Mouse (Mus musculus) cerebellum, adult 2 months (tissue): ENCODE data around the gene Isg20l2. TPM values are rescaled to one million over a fixed set of nuclear protein-coding genes. Genes with fewer than 3 reads are reported as not detected.

Experiments
- DNase-seq, 2 experiments: peaks; one replicate each; pipeline ENCODE4 v3.0.0; 2021
- H3K27ac ChIP-seq: fragments of 200-500 bp; 2 replicates; pipeline ENCODE4 v1.5.1; 2012; ENCODE audit warnings: low read length, control low read depth, inconsistent platforms; ENCODE audit not compliant: insufficient read depth
- H3K27me3 ChIP-seq: fragments of 200-500 bp; 2 replicates; pipeline ENCODE4 v1.6.1; 2012; ENCODE audit warnings: inconsistent platforms, mild to moderate bottlenecking, low read length, moderate library complexity; ENCODE audit not compliant: control insufficient read depth, insufficient read depth
- H3K4me1 ChIP-seq: fragments of 200-500 bp; 2 replicates; pipeline ENCODE4 v1.6.1; 2011; ENCODE audit warnings: low read length; ENCODE audit not compliant: control insufficient read depth, insufficient read depth
- H3K4me3 ChIP-seq: fragments of 200-500 bp; replicated peaks from 2 replicates; pipeline ENCODE3; 2011; ENCODE audit warnings: mild to moderate bottlenecking, low read depth, low read length, control low read depth; ENCODE audit not compliant: insufficient read depth
- CTCF ChIP-seq: fragments of 200-500 bp; IDR thresholded peaks from 2 replicates; pipeline ENCODE4 v1.5.1; 2011; ENCODE audit warnings: low read depth, mild to moderate bottlenecking, control low read depth, low read length, moderate library complexity, borderline replicate concordance; ENCODE audit not compliant: insufficient read depth
- POLR2A ChIP-seq: fragments of 200-500 bp; IDR thresholded peaks from 2 replicates; pipeline ENCODE4 v1.6.1; 2011; ENCODE audit warnings: low read length, control low read depth, borderline replicate concordance; ENCODE audit not compliant: insufficient read depth
- WGBS: fragments of 180-500 bp; shearing (Covaris S2); methylation state at CpG from one replicate; pipeline ENCODE4 v1.1.7; 2018; 5-methylcytosine and 5-hydroxymethylcytosine counted together
- polyA plus RNA-seq: library from polyadenylated mRNA; depleted of rRNA; stranded (reverse); fragments of >200 nt; gene quantifications from 2 replicates; pipeline ENCODE4 v1.2.3, GENCODE M21; 2012

The Isg20l2 gene
- polyA plus RNA-seq, 1 experiment, result 15.2 TPM

DNA sequence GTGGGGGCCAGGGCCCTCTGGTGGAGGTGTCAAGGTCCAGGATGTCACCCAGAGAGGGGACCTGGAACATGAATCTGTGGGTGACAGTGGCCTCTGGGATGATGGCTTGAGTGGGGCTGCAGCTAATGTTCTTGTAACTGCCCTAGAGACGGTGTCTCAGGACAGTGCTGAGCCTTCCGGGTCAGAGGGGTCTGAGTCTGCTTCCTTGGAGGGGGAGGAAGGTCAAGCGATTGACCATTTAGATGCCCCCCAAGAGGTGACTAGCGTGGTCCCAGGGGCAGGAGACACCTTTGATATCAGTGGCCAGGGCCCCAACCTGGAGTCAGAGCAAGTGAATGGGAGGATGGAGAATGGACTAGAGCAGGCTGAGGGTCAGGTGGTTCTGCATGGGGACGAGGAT lies 49.4 kb downstream of the Isg20l2 start:
- Histone ChIP-seq H3K27me3 (no peaks in the 10 kb centered on the region), H3K4me1 (no peaks in the 10 kb centered on the region), H3K4me3 (no peak overlapping the region), H3K27ac (no peak overlapping the region)
- no peak for TF ChIP-seq POLR2A
- no peak for TF ChIP-seq CTCF
- 86% methylated on average over 5 of the region's 5 CpGs for WGBS
- DNase-seq, result no peak

DNA sequence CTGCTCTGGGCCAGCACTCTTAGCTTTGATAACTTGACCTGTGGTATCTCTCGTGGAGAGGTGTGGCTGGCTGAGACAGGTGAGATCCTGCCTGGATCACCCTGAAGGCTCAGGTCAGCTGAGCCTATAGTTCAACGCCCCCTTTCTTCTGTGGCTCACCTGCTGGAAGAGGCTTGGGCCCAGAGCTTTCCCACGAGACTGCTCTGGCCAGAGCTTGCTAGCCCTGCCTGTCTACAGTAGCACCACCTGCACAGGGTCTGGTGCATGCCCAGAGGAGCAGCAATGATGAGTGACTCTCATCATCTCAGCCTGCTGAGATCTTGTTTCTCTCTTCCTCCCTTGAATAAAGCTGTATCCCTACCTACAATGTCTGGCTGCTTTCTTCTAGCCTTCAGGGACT lies 50.0 kb downstream of the Isg20l2 start:
- Histone ChIP-seq H3K4me1 (no peaks in the 10 kb centered on the region), H3K27ac (no peak overlapping the region), H3K4me3 (no peak overlapping the region), H3K27me3 (no peaks in the 10 kb centered on the region)
- DNase-seq, result no peak
- WGBS, result 64% methylated on average over 3 of the region's 3 CpGs
- TF ChIP-seq POLR2A (no peak), CTCF (no peak)

DNA sequence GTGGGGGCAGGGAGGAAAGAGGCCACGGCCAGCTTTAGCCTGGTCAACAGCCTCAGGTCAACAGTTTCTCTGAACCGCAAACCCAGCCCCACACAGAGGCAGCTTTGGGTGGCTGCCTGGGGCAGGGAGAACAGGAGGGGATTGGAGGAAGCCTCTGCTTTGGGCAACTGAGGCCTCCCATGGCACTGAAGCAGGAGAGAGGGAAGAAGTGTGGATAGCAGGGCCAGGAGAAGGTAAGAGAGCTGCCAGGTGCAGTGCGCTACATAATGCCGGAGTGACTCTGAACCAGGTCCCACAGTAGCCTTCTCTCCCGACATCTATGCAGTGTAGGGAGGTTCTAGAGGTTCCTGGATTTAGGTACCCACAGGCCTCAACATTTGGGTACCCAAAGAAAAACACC lies 50.6 kb downstream of the Isg20l2 start:
- H3K27ac ChIP-seq, result no peak overlapping the region
- H3K4me3 ChIP-seq, result no peak overlapping the region
- 75% methylated on average over 5 of the region's 5 CpGs for WGBS
- TF ChIP-seq CTCF (no peak), POLR2A (no peak)
- H3K27me3 ChIP-seq, result no peaks in the 10 kb centered on the region
- no peak for DNase-seq
- 0 out of 2 replicates have a peak, but pooled peaks cover 2% of the 10 kb centered on the region for H3K4me1 ChIP-seq

DNA sequence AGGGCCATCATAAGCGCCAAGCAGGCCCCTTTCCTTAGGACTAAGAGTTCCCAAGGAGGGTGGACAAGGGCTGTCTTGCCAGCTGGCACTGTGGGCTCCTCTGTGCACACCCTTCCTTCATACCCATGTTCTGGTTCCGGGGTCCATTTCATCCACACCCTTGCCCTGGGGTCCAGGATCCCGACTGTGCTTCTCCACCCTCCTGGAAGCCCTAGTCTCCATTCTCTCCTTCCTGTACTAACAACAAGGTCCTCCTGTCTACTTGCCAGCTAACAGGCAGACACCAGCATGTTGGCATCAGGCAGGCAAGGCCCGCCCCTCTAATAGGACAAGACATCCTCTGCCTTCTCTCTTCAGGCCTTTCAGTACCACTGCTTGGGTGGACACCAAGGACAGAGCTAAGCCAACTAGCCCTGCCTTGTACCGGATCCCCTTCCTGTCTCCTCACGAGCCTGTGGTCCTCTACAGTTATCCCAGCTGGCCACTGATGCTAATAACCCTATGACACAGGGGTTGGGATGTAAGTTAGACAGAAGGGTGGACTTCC lies 51.2 kb downstream of the Isg20l2 start:
- DNase-seq, result no peak
- WGBS, result 67% methylated on average over 6 of the region's 6 CpGs
- H3K4me1 ChIP-seq, result 0 out of 2 replicates have a peak, but pooled peaks cover 3% of the 10 kb centered on the region
- H3K27me3 ChIP-seq, result no peaks in the 10 kb centered on the region
- H3K27ac ChIP-seq, result no peak overlapping the region
- TF ChIP-seq POLR2A (no peak), CTCF (no peak)
- H3K4me3 ChIP-seq, result no peak overlapping the region

DNA sequence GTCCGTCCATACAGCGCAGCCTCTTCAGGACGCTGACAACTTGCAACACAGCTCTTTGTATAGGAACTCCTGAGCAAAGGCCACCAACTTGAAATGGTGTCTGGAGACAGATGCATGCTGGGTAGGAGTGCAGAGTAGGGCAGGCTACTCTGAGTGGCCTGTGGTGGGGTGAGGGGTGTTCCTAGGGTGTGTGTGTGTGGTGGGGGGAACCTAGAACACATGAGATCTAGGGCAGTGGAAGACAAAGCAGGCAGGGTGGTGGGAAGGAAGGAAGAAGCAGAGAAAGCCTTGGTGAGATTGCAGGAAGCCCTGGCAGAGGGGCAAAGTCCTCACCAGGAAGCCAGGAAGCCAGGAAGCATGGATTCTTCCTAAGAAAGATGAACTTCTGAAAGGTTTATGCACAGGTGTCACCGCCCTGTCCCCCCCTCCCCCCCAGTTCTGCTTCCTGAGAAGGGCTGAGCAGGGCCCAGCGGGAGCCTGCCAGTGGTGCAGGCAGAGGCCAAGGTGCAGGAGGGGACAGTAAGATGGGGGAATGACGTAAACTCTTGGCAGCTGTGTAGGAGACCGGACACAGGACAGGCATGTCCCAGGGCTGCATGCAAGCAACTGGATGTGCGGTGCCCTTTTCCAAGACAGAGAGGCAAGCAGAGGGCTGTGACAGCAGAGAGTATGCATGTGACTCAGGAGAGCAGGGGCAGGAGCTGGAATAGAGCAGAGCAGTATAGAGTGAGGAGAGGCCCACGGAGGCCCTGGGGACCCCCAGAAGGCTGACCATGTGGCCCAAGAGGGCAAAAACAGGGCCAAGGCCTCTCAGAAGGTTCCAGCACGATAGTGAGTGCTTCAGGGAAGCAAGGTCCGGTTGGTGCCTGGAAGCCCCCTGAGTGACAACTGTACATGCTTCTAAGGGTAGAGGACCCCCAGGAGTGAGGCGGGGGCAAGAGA lies 52.1 kb downstream of the Isg20l2 start:
- no peak overlapping the region for H3K27ac ChIP-seq
- 51% methylated on average over 12 of the region's 12 CpGs for WGBS
- no peak for DNase-seq
- H3K27me3 ChIP-seq, result no peaks in the 10 kb centered on the region
- TF ChIP-seq CTCF (no peak), POLR2A (no peak)
- no peak overlapping the region for H3K4me3 ChIP-seq
- H3K4me1 ChIP-seq, result peaks cover 9% of the 10 kb centered on the region; the same call in 1 of the 2 replicates

DNA sequence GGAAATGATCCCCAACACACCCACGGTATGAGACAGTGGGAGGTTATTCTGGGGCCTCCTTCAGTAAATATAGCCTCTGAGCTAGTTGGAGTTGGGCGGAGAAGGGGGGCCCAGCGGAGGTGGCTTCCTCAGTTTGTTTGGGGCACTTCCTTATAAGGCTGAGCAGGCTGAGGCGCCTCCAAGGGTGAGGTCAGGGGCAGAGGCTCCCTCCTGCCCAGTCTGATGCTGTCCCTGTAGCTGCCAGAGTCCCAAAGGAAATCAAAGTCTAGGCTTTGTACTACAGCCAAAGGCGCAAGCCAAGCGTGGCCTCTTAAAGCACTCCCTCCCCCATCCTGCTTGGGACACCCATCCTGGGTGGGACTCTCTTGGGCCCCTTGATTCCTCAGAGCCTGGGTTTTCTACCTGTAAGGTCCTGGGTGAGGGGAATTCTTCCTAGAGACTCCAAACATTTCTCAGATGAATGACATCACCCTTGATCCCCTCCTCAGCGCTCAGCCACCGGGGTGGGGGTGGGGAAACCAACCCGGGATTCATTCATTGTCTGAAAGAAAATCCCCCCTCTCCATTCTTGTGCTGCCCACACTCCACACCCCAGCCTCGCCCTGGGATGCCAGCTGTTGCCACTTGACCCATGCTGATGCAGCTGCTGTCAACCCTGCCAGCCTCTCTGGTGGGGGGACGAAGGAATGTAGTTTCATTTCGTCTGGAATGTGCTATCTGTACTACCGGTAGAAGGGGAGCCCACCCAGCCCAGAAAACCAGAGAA lies 52.9 kb downstream of the Isg20l2 start:
- Histone ChIP-seq H3K27ac (no peak overlapping the region), H3K4me3 (no peak overlapping the region), H3K27me3 (no peaks in the 10 kb centered on the region), H3K4me1 (peaks cover 11% of the 10 kb centered on the region)
- WGBS, result 25% methylated on average over 13 of the region's 13 CpGs
- no peak for DNase-seq
- no peak for TF ChIP-seq CTCF
- no peak for TF ChIP-seq POLR2A

DNA sequence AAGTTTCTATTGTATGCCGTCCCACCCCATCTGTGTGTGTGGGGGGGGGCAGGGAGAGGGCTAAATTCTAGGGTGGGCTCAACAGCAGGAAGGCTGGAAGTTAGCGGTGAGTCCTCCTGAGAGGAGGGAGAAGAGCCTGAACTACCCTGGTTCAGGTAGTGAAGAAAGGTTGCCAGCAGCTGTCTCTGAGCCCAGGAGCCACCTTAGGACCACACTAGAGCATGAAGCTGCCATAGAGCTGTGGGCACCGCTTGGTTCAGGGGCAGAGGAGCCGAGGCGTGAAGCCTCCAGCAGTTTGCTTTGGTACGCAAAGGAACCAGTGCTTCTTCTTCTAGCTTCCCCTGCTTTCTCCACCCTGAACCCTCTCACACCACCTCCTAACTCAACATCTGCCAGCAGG lies 53.5 kb downstream of the Isg20l2 start:
- no peak overlapping the region for H3K27ac ChIP-seq
- WGBS, result 58% methylated on average over 6 of the region's 6 CpGs
- no peaks in the 10 kb centered on the region for H3K27me3 ChIP-seq
- H3K4me3 ChIP-seq, result no peak overlapping the region
- TF ChIP-seq CTCF (no peak), POLR2A (no peak)
- peaks cover 11% of the 10 kb centered on the region for H3K4me1 ChIP-seq
- no peak for DNase-seq

DNA sequence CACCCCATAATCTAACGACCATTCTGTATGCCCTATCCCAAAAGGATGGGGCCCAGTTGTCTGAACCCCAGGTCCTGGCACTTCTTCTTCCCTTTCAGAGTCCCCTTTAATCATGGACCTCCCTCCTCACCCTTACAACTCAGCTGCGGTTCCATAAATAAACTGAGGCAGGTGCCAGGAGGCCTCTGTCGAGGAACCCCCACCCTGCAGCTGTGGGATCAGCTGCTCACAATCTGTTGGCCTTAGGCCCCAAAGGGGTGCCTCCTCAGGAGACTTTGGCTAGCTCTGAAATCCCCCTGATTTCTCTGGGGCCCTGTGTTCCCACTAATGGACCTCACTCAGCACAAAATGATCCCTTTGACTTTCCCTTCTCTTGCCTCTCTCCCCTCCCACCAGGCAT lies 54.0 kb downstream of the Isg20l2 start:
- TF ChIP-seq POLR2A (no peak), CTCF (no peak)
- H3K4me1 ChIP-seq, result peaks cover 11% of the 10 kb centered on the region
- 46% methylated on average over 3 of the region's 3 CpGs for WGBS

More for the DNA sequence above, 54.0 kb downstream of the Isg20l2 start:
- Histone ChIP-seq H3K27ac (no peak overlapping the region), H3K27me3 (no peaks in the 10 kb centered on the region), H3K4me3 (no peak overlapping the region)
- no peak for DNase-seq
